Mouse (Mus musculus): ENCODE results near the gene Gyg. TPM values are rescaled to one million over a fixed set of nuclear protein-coding genes. Genes with fewer than 3 reads are reported as not detected.

The Gyg gene
- total RNA-seq, 2 experiments from 2014 or later = 37.4 to 40.8 TPM

Other genes starting within 250 kb of the Gyg start
- 10 to 100 TPM in 1 of 2 experiments, 1 to 10 TPM in 1; 8.2 to 10.1 TPM for gene Cp, start 198.3 kb downstream of the Gyg start, total RNA-seq (2021)
- gene Hps3, start 120.0 kb downstream of the Gyg start, total RNA-seq (2021) = 10 to 100 TPM; 16.2 to 17.4 TPM
- 10 to 100 TPM; 16.7 TPM for gene Hltf, start 97.5 kb downstream of the Gyg start, total RNA-seq (2021)
- gene Cpa3, start 86.9 kb upstream of the Gyg start, total RNA-seq (2021) = not detected
- under 1 TPM; 0.18 to 0.38 TPM for gene Cpb1, start 120.4 kb upstream of the Gyg start, total RNA-seq (2021)
- gene Agtr1b, start 211.9 kb upstream of the Gyg start, total RNA-seq (2021) = under 1 TPM; 0.15 to 0.22 TPM

All from left cerebral cortex, postnatal 14 days (tissue).